Mouse (Mus musculus) heart, adult 2 months (tissue): ENCODE results near the gene Acer2.

Source experiments
- CTCF ChIP-seq: fragments of 200-600 bp; IDR thresholded peaks from 2 replicates; pipeline ENCODE4 v1.8.1; 2022; ENCODE audit warnings: antibody characterized with exemption, mild to moderate bottlenecking, moderate library complexity
- EP300 ChIP-seq: fragments of 200-500 bp; IDR thresholded peaks from 2 replicates; pipeline ENCODE4 v1.6.1; 2011; ENCODE audit warnings: low read depth, low read length, control low read depth; ENCODE audit not compliant: insufficient read depth
- POLR2A ChIP-seq: fragments of 200-500 bp; IDR thresholded peaks from 2 replicates; pipeline ENCODE4 v1.6.1; 2011; ENCODE audit warnings: mild to moderate bottlenecking, low read depth, low read length, control low read depth; ENCODE audit not compliant: insufficient read depth

DNA sequence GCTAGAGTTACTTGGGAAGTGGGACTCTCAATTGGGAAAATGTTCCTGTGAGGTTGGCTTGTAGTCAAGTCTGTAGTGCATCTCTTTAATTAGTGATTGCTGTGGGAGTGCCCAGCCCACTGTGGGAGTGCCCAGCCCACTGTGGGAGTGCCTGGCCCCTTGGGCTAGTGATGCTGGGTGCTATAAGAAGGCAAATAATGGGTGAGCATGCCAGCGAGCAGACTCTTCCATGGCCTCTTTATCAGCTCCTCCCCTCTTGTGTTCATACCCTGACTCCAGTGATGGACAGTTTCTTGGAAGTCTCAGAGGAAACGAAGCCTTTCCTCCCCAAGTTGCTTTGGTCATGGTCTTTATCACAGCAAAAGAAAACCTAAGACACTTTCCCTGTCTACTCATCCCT lies 8.2 kb downstream of the Acer2 start:
- no peak for TF ChIP-seq EP300
- no peak for TF ChIP-seq CTCF
- no peak for TF ChIP-seq POLR2A
